Mouse (Mus musculus) forebrain, postnatal 0 days (tissue): ENCODE data around the gene Ssh3. TPM values are rescaled to one million over a fixed set of nuclear protein-coding genes. Genes with fewer than 3 reads are reported as not detected.

ENCODE experiments used
- ATAC-seq: fragments of 200-750 bp; cut with Nextera tagmentation; 2 replicates; pipeline ENCODE4 v1.8.0; 2017; ENCODE audit warnings: mild to moderate bottlenecking, moderate library complexity
- DNase-seq: peaks from one replicate; pipeline ENCODE4 v3.0.0-alpha.2; 2015
- H3K27ac ChIP-seq: fragments of 300-500 bp; sonication (generic); 2 replicates; pipeline ENCODE4 v1.5.1; 2014; ENCODE audit warnings: low read depth, mild to moderate bottlenecking, antibody characterized with exemption, low read length, moderate library complexity, mixed read lengths
- H3K27me3 ChIP-seq: fragments of 300-500 bp; sonication (generic); 2 replicates; pipeline ENCODE4 v1.6.1; 2014; ENCODE audit warnings: mild to moderate bottlenecking, low read length, mixed read lengths; ENCODE audit not compliant: insufficient read depth
- H3K36me3 ChIP-seq: fragments of 300-500 bp; sonication (generic); 2 replicates; pipeline ENCODE4 v1.6.1; 2014; ENCODE audit warnings: mild to moderate bottlenecking, moderate library complexity; ENCODE audit not compliant: insufficient read depth
- H3K4me1 ChIP-seq: fragments of 300-500 bp; sonication (generic); 2 replicates; pipeline ENCODE4 v1.6.1; 2014; ENCODE audit warnings: antibody characterized with exemption; ENCODE audit not compliant: insufficient read depth
- H3K4me2 ChIP-seq: fragments of 300-500 bp; sonication (generic); 2 replicates; pipeline ENCODE4 v1.6.1; 2014; ENCODE audit warnings: low read depth, mild to moderate bottlenecking, moderate library complexity
- H3K4me3 ChIP-seq: fragments of 300-500 bp; sonication (generic); 2 replicates; pipeline ENCODE4 v1.5.1; 2014; ENCODE audit warnings: low read depth, low read length, mixed read lengths
- H3K9ac ChIP-seq: fragments of 300-500 bp; sonication (generic); 2 replicates; pipeline ENCODE4 v1.6.1; 2014; ENCODE audit warnings: mild to moderate bottlenecking
- H3K9me3 ChIP-seq: fragments of 300-500 bp; sonication (generic); 2 replicates; pipeline ENCODE4 v1.6.1; 2016; ENCODE audit warnings: low read length
- CTCF ChIP-seq: sonication (generic); IDR thresholded peaks from 2 replicates; pipeline ENCODE4 v1.5.1; 2016; ENCODE audit warnings: antibody characterized with exemption, control low read depth, low read depth
- WGBS: fragments of 180-500 bp; shearing (Covaris S2); extraction: QIAGEN DNeasy Blood & Tissue Kit; methylation state at CpG from one replicate; pipeline ENCODE4 v1.1.7; 2014; 5-methylcytosine and 5-hydroxymethylcytosine counted together
- microRNA-seq, 2 experiments: library from miRNA; unstranded; fragments of <30 nt; microRNA quantifications; one replicate each; pipeline ENCODE4; 2016
- polyA plus RNA-seq: library from polyadenylated mRNA; unstranded; fragments of >200 nt; fragmentation: Nextera tagmentation; extraction: Ambion mirVana; gene quantifications from 2 replicates; pipeline ENCODE4 v1.2.1, GENCODE M21; 2015
- total RNA-seq: library from RNA; depleted of rRNA; stranded (reverse); fragments of >200 nt; gene quantifications from 2 replicates; pipeline ENCODE4 v1.2.3, GENCODE M21; 2014; rRNA removed

The Ssh3 gene
- total and polyA plus RNA-seq, 2 experiments from 2014 or later, result 9.1 to 41.5 TPM

DNA sequence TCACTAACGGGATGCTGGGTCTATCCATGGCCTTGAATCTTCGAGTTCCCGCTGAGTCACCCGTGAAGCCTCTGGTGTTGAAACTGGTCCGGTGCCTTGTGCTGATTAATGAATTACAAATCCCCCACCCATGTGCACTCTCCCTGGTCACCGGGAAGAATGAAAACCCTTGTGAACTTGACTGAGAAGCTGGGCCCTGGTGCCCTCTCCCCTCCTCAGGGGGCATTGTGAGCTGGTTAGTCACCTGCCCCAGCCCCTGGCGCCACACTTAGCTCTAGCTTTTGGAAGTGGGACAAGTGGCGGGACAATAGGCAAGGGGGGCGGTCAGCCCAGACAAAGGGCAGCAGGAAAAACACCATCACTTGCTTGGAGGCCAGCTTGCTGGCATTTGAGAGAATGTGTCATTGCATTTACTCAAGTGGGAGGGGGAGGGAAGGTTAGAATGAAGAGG, 55.4 kb downstream of the Ssh3 start:
- H3K4me2 ChIP-seq, result no peak overlapping the region
- H3K4me1 ChIP-seq, result no peaks in the 10 kb centered on the region
- no peak for TF ChIP-seq CTCF
- DNase-seq (no peak), ATAC-seq (no peak)
- 11% methylated on average over 9 of the region's 9 CpGs for WGBS
- H3K27me3 ChIP-seq, result peaks cover 25% of the 10 kb centered on the region
- no peaks in the 10 kb centered on the region for H3K36me3 ChIP-seq
- no peaks in the 10 kb centered on the region for H3K9me3 ChIP-seq
- no peak overlapping the region for H3K27ac ChIP-seq
- H3K9ac ChIP-seq, result no peak overlapping the region
- no peak overlapping the region for H3K4me3 ChIP-seq

DNA sequence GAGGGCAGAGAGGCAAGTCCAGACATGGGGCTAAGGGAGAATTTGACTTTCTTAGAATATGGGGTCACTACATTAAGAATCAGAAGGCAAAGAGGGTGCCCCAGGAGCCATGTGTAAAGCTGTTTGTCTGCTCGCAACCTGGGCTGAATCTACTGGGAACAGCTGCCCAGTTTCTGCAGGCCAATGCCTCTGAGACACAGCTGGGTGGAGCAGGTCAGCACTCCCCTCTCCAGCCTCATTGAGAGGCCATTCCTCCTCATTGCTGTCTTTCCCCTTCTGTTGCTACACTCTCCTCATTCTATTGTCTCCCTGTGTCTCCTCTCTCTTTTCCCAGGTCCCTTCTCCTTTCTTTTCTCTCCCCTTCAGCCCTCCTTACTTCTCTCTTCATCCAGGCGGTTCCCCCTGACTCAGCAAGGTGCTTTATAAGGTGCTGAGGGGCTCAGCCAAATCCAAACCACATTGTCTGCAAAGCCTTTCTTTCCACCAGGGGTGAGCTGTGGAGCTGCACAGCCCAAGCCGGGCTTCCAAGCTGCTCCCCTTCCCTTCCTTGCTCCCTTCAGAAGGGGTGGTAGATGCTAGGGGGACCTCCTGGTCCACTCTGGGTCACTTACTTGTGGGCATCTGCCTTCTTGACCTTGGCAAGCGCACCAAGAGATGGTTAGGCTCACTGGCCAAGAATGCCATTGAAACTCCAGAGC, 56.9 kb downstream of the Ssh3 start:
- no peak for TF ChIP-seq CTCF

More for the DNA sequence above, 56.9 kb downstream of the Ssh3 start:
- H3K9me3 ChIP-seq, result no peaks in the 10 kb centered on the region
- no peak overlapping the region for H3K4me3 ChIP-seq
- no peak overlapping the region for H3K27ac ChIP-seq
- H3K36me3 ChIP-seq, result no peaks in the 10 kb centered on the region
- no peak overlapping the region for H3K9ac ChIP-seq
- H3K4me1 ChIP-seq, result no peaks in the 10 kb centered on the region
- peaks cover 24% of the 10 kb centered on the region for H3K27me3 ChIP-seq
- H3K4me2 ChIP-seq, result no peak overlapping the region
- no peak for ATAC-seq
- 34% methylated on average over 4 of the region's 4 CpGs for WGBS
- no peak for DNase-seq

Small RNA genes lying within 50 kb of the gene (microRNA-seq; reads per million reads assigned to microRNA genes)
- gene Gm26115, result 0 reads per million in 2 experiments
- gene Mir6985, result 1.5 reads per million in 2 experiments

Other genes with a start within 250 kb of the Ssh3 start
- 245 and 296 TPM in 2 replicates for gene Gstp1, start 231.2 kb downstream of the Ssh3 start, total RNA-seq
- 619 and 642 TPM in 2 replicates for gene Gstp1, start 231.2 kb downstream of the Ssh3 start, polyA plus RNA-seq
- gene Gstp2, start 223.2 kb downstream of the Ssh3 start, total RNA-seq, result 2.7 TPM in 1 of 2 replicates, not detected in the other
- 0.54 and 2.5 TPM in 2 replicates for gene Gstp2, start 223.2 kb downstream of the Ssh3 start, polyA plus RNA-seq
- not detected in 2 replicates for gene Gstp3, start 209.6 kb downstream of the Ssh3 start, total RNA-seq
- gene Gstp3, start 209.6 kb downstream of the Ssh3 start, polyA plus RNA-seq, result not detected in 2 replicates
- not detected in 2 replicates for gene Cabp2, start 187.6 kb downstream of the Ssh3 start, total RNA-seq
- not detected in 2 replicates for gene Cabp2, start 187.6 kb downstream of the Ssh3 start, polyA plus RNA-seq
- gene Cdk2ap2, start 172.0 kb downstream of the Ssh3 start, total RNA-seq, result 34.4 and 35.4 TPM in 2 replicates
- 59.9 and 65.4 TPM in 2 replicates for gene Cdk2ap2, start 172.0 kb downstream of the Ssh3 start, polyA plus RNA-seq
- 108 and 127 TPM in 2 replicates for gene Pitpnm1, start 169.2 kb downstream of the Ssh3 start, total RNA-seq
- 68.8 and 82.9 TPM in 2 replicates for gene Pitpnm1, start 169.2 kb downstream of the Ssh3 start, polyA plus RNA-seq
- gene Aip, start 143.3 kb downstream of the Ssh3 start, total RNA-seq, result 25.8 and 33.9 TPM in 2 replicates
- gene Aip, start 143.3 kb downstream of the Ssh3 start, polyA plus RNA-seq, result 85.7 and 86.2 TPM in 2 replicates
- gene Gpr152, start 129.4 kb downstream of the Ssh3 start, total RNA-seq, result 0.19 and 0.23 TPM in 2 replicates
- gene Gpr152, start 129.4 kb downstream of the Ssh3 start, polyA plus RNA-seq, result not detected in 2 replicates
- not detected in 2 replicates for gene Cabp4, start 125.1 kb downstream of the Ssh3 start, total RNA-seq
- 0.06 and 0.08 TPM in 2 replicates for gene Cabp4, start 125.1 kb downstream of the Ssh3 start, polyA plus RNA-seq
- gene Coro1b, start 120.6 kb downstream of the Ssh3 start, total RNA-seq, result 128 and 182 TPM in 2 replicates
- 106 and 112 TPM in 2 replicates for gene Coro1b, start 120.6 kb downstream of the Ssh3 start, polyA plus RNA-seq
- 0.77 and 1.2 TPM in 2 replicates for gene Ptprcap, start 115.6 kb downstream of the Ssh3 start, total RNA-seq
- 0.48 and 0.59 TPM in 2 replicates for gene Ptprcap, start 115.6 kb downstream of the Ssh3 start, polyA plus RNA-seq
- gene Rps6kb2, start 105.8 kb downstream of the Ssh3 start, total RNA-seq, result 23.5 and 33.5 TPM in 2 replicates
- 51.9 and 55.5 TPM in 2 replicates for gene Rps6kb2, start 105.8 kb downstream of the Ssh3 start, polyA plus RNA-seq
- 4.1 and 4.4 TPM in 2 replicates for gene Carns1, start 93.7 kb downstream of the Ssh3 start, total RNA-seq
- 3.1 and 4.7 TPM in 2 replicates for gene Carns1, start 93.7 kb downstream of the Ssh3 start, polyA plus RNA-seq
- 1.5 and 2.9 TPM in 2 replicates for gene Tbc1d10c, start 77.9 kb downstream of the Ssh3 start, total RNA-seq
- gene Tbc1d10c, start 77.9 kb downstream of the Ssh3 start, polyA plus RNA-seq, result 1.3 and 1.5 TPM in 2 replicates
- gene Ppp1ca, start 77.1 kb downstream of the Ssh3 start, total RNA-seq, result 480 and 509 TPM in 2 replicates
- gene Ppp1ca, start 77.1 kb downstream of the Ssh3 start, polyA plus RNA-seq, result 551 and 589 TPM in 2 replicates
- gene Rad9a, start 67.5 kb downstream of the Ssh3 start, total RNA-seq, result 11.8 and 16.4 TPM in 2 replicates
- gene Rad9a, start 67.5 kb downstream of the Ssh3 start, polyA plus RNA-seq, result 15.9 and 16.5 TPM in 2 replicates
- gene Clcf1, start 54.9 kb downstream of the Ssh3 start, total RNA-seq, result 0.38 and 1.2 TPM in 2 replicates
- 0.29 and 0.41 TPM in 2 replicates for gene Clcf1, start 54.9 kb downstream of the Ssh3 start, polyA plus RNA-seq
- gene AC109138.7, start 54.8 kb downstream of the Ssh3 start, total RNA-seq, result not detected in 2 replicates
- not detected in 2 replicates for gene AC109138.7, start 54.8 kb downstream of the Ssh3 start, polyA plus RNA-seq
- 18.8 and 21.2 TPM in 2 replicates for gene Pold4, start 37.3 kb downstream of the Ssh3 start, total RNA-seq
- gene Pold4, start 37.3 kb downstream of the Ssh3 start, polyA plus RNA-seq, result 21.8 and 23.4 TPM in 2 replicates
- gene Ankrd13d, start 14.0 kb upstream of the Ssh3 start, total RNA-seq, result 76.6 and 87.3 TPM in 2 replicates
- gene Ankrd13d, start 14.0 kb upstream of the Ssh3 start, polyA plus RNA-seq, result 48.7 and 55.2 TPM in 2 replicates
- 129 and 136 TPM in 2 replicates for gene Grk2, start 37.0 kb upstream of the Ssh3 start, total RNA-seq
- gene Grk2, start 37.0 kb upstream of the Ssh3 start, polyA plus RNA-seq, result 23.6 and 24.6 TPM in 2 replicates
- 55.0 and 71.7 TPM in 2 replicates for gene Kdm2a, start 129.1 kb upstream of the Ssh3 start, total RNA-seq
- 13.1 and 19.5 TPM in 2 replicates for gene Kdm2a, start 129.1 kb upstream of the Ssh3 start, polyA plus RNA-seq
- 3.6 and 5.2 TPM in 2 replicates for gene Rhod, start 170.3 kb upstream of the Ssh3 start, total RNA-seq
- gene Rhod, start 170.3 kb upstream of the Ssh3 start, polyA plus RNA-seq, result 4.3 and 4.7 TPM in 2 replicates
- 8.2 and 13.0 TPM in 2 replicates for gene Syt12, start 208.3 kb upstream of the Ssh3 start, total RNA-seq
- 2.9 and 3.3 TPM in 2 replicates for gene Syt12, start 208.3 kb upstream of the Ssh3 start, polyA plus RNA-seq
- gene 2010003K11Rik, start 229.4 kb upstream of the Ssh3 start, total RNA-seq, result not detected in 2 replicates
- gene 2010003K11Rik, start 229.4 kb upstream of the Ssh3 start, polyA plus RNA-seq, result 0.13 TPM in 1 of 2 replicates, not detected in the other
- gene Pcx, start 241.3 kb upstream of the Ssh3 start, total RNA-seq, result 35.9 and 40.7 TPM in 2 replicates
- 28.9 and 34.5 TPM in 2 replicates for gene Pcx, start 241.3 kb upstream of the Ssh3 start, polyA plus RNA-seq